Mouse (Mus musculus) kidney, adult 8-10 months (tissue): ENCODE data around the gene Mtmr3.

Experiments used
- DNase-seq, 2 experiments: peaks; one replicate each; pipeline ENCODE4 v3.0.0; 2022

Mtmr3 gene

GRCm38 (mm10) chr11:4461154-4461553 is 133.5 kb downstream of the Mtmr3 start:
- DNase-seq = no peak

DNA sequence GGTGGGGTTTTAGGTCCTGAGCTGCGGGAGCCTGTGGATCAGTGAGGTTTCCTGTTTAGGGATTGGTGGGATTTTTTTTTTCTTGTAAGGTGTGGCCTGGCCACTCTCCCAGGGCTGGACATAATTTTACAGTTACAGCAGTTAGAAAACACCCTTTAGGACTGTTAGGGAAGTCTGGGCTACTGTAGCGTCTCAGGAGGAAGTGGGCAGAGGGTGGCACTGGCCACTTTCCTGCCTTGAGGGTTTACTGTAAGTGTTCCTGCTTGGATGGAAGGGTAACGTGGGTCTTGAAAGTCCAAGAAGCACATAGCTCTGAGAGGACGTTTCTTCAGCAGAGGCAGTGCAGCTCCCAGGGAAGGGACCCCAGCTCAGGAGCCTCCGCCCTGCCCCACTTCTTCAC is 134.0 kb downstream of the Mtmr3 start:
- DNase-seq = no peak

GRCm38 (mm10) chr11:4454895-4455535 is 139.6 kb downstream of the Mtmr3 start:
- DNase-seq = no peak

- DNase-seq = no peak
These were observed 142.0 kb downstream of the Mtmr3 start for GRCm38 (mm10) chr11:4452467-4453184.

DNA sequence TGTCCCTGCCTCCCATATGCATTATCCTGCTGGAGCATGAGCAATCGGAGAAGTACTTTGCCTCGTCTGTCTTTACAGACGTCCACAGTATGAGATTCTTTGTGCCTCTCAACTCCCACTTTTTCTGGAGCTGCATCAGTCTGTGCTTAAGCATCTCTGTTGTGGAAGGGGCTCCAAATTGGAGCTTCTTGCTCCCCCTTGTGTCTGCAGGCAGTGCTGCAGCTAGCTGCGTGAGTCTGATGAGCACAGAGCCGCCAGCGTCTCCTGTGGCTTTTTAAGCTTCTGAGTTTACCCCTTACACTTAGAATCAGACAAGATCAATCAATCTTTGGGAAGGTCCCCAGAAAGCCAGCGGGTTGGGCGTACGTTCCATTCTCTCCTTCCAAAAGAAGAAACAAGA is 143.5 kb downstream of the Mtmr3 start:
- peak in 1 of 2 experiments; percentile 61 for DNase-seq

DNA sequence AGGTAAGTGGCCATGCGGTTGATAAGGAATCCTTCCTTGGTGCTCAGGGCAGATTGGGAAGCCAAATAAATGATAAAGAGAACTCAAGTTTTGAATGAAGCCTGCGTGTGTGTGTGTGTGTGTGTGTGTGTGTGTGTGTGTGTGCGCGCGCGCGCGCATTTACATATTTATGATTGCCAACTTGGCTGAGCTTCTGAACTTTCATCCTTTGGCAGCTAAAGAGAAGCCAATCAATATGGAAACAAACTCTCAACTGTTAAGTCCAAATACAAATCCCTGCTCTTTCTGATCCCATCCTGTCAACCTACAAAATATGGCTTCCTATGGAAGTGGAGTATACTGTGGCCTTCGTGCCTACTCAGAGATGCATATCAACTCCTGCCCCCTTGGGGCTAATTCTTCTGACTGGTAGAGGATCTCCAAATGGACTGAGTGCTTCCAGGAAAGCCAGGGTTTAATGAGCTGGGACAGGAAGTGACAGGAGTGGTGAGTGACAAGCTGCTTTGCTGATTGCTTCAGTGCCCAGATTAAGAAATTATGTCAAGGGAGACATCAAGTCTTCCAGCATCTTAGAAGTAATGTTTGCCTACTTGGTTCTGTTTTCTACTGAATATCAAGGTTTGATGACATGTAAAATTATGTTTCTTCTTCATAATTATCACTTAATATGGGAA is 148.3 kb downstream of the Mtmr3 start:
- DNase-seq = no peak

DNA sequence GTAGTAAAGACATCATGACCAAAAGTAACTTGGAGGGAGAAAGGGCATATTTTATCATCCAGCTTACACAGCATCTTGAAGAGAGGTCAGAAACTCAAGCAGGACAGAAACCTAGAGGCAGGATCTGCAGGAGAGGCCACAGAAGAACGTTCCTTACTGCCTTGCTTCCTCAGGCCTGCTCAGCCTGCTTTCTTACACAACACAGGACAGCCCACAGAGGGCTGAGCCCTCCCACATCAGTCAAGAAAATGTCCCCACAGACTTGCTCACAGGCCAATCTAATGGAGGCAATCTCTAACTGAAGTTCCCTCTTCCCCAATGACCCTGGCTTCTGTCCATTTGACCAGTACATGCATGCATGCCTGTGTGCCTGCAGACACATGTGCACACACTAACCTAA is 152.4 kb downstream of the Mtmr3 start:
- DNase-seq = no peak

- DNase-seq = peak; percentile 7 to 9
These were observed 153.7 kb downstream of the Mtmr3 start, which contains the start of gene Hormad2 for GRCm38 (mm10) chr11:4440978-4441377. TSS of gene Hormad2 (minus strand) at chr11:4441105.

DNA sequence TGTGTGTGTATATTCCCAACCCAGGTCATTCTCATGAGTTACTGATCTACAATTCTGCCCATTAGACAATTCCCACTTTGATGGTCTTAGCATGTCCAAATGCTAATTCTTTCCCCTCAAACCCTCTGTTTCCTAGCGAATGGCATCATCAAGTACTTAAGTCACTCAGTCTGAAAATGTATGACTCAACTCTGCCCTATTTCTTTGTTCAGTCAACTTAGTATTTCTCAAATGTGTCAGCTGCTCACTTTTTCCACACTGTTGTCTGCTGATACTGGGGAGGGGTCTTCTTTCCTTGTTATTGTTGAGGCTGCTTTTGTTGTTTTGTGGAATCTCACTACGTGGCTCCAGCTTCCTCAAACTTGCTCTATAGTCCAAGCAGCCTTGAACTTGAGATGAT is 156.5 kb downstream of the Mtmr3 start:
- no peak for DNase-seq

- no peak for DNase-seq
These were observed 157.3 kb downstream of the Mtmr3 start for GRCm38 (mm10) chr11:4437318-4437717.

GRCm38 (mm10) chr11:4436631-4437030 is 158.0 kb downstream of the Mtmr3 start:
- peak in 1 of 2 experiments; percentile 5 for DNase-seq

DNA sequence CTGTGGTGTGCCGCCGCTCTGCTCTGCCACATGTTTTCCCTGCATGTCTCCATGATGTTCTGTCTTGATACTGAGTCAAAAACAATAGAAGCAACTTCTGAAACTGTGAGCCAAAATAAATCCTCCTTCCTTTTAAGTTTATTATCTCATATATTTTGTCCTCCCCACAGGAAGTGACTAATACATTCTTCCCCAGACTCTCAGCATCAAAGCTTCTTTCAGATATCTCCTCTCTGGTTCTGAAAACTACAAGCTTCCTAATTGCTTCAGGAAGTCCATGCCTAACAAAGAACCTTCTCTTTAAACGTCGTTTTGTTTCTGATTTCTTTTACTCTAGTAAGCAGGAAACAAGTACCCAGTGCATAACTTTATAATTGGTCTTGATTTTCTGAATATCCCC is 160.2 kb downstream of the Mtmr3 start:
- no peak for DNase-seq
